Mouse (Mus musculus): Measurements from ENCODE around the gene Proser3. TPM values are rescaled to one million over a fixed set of nuclear protein-coding genes. Genes with fewer than 3 reads are reported as not detected.

The Proser3 gene
- polyA plus RNA-seq, 1 experiment from 2014 or later = 11.0 TPM

DNA sequence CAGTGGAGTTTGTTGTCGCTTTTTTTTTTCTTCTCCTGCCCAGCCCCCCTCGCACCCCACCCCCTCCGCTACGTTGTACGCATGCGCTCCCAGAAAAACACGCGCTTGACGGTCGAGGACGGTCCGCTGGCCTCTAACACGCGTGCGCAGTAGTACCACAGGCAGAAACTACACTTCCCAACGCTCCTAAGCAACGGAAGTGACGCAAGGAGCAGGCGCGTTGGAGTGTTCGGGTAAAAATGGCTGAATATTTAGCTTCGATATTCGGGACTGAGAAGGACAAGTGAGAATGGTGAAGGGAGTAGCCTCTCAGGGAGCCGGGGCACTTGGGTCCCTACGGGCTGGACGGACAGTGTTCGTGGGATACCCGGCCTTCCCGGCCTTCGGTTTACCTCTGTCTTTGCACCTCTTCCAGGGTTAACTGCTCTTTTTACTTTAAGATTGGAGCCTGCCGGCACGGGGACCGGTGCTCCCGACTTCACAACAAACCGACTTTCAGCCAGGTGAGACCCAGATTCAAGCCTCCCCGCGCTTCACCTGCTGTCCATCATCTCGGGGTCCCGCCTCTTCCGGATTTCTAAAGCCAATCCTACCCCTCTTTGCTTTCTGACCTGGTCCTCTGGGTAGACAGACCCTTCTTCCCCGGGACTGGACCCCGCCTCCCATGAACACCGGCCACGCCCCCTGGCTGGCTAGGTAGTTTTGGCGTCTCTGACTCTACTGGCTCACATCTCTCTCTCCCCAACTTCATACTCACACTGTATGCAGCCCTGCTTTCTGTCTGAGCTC, 11.2 kb upstream of the Proser3 start, which contains the start of the genes U2af1l4, Gm49396 and Psenen:
TSS of gene U2af1l4 (plus strand) at position 185 of the 789 bp plus-strand sequence.
TSS of gene Gm49396 (plus strand) at position 228 of the 789 bp plus-strand sequence.
TSS of gene Psenen (minus strand) at position 511 of the 789 bp plus-strand sequence.
- Histone ChIP-seq H3K4me2 (replicated peaks) (peak within 1 kb of the TSS; percentile 62), H3K27ac (peak within 1 kb of the TSS; percentile 92), H3K9ac (peak within 1 kb of the TSS; percentile 76), H3K4me3 (replicated peaks; ENCODE audit: low read length) (peak within 1 kb of the TSS; percentile 68), H3K9me3 (ENCODE audit: control insufficient read depth, low read length) (no peaks in the 10 kb centered on the region), H3K27me3 (ENCODE audit: control insufficient read depth, insufficient read depth, low read length) (no peaks in the 10 kb centered on the region), H3K4me1 (replicated peaks; ENCODE audit: control insufficient read depth, insufficient read depth, low read length) (peaks cover 24% of the 10 kb centered on the region), H3K36me3 (replicated peaks; ENCODE audit: control insufficient read depth, insufficient read depth) (peaks cover 33% of the 10 kb centered on the region)
- under 1% methylated on average over 45 of the region's 45 CpGs for WGBS
- peak; percentile 85 for ATAC-seq (ENCODE audit: low FRiP score)
- DNase-seq (ENCODE audit: low spot score) = peak; percentile 99

GRCm38 (mm10) chr7:30562526-30563116, 10.5 kb upstream of the Proser3 start:
- Histone ChIP-seq H3K27ac (peak overlapping the region; percentile 58), H3K9ac (peak overlapping the region; percentile 76), H3K4me2 (replicated peaks) (peak overlapping the region; percentile 62), H3K4me3 (replicated peaks; ENCODE audit: low read length) (peak overlapping the region; percentile 68), H3K4me1 (replicated peaks; ENCODE audit: control insufficient read depth, insufficient read depth, low read length) (peaks cover 27% of the 10 kb centered on the region), H3K27me3 (ENCODE audit: control insufficient read depth, insufficient read depth, low read length) (no peaks in the 10 kb centered on the region), H3K36me3 (replicated peaks; ENCODE audit: control insufficient read depth, insufficient read depth) (peaks cover 27% of the 10 kb centered on the region), H3K9me3 (ENCODE audit: control insufficient read depth, low read length) (no peaks in the 10 kb centered on the region)
- ATAC-seq (ENCODE audit: low FRiP score) (peak; percentile 10; the same call in 1 of the 2 replicates), DNase-seq (ENCODE audit: low spot score) (no peak)
- 2% methylated on average over 27 of the region's 27 CpGs for WGBS

DNA sequence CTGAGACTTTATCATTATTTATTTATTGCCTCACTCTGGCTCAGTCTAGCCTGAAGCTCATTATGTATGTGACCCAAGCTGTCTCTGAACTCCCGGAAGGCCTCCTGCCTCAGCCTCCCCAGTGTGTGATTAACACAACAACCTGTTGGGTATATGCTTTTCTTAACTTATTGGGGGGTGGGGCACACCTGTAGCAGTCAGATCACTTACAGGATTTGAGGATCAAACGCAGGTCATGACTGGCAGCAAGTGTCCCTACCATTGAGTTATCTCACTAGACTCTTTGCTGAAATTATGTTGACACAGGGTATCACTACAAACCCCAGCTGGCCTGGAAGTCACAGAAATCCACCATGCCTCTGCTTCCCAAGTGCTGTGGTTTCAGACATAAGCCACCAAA, 8.2 kb upstream of the Proser3 start:
- no peaks in the 10 kb centered on the region for H3K27me3 ChIP-seq (ENCODE audit: control insufficient read depth, insufficient read depth, low read length)
- DNase-seq (ENCODE audit: low spot score) = no peak
- H3K9ac ChIP-seq = no peak overlapping the region
- 64% methylated on average over 2 of the region's 2 CpGs for WGBS
- peak overlapping the region; percentile 65 for H3K27ac ChIP-seq
- no peak for ATAC-seq (ENCODE audit: low FRiP score)
- no peaks in the 10 kb centered on the region for H3K9me3 ChIP-seq (ENCODE audit: control insufficient read depth, low read length)
- H3K4me3 ChIP-seq (replicated peaks; ENCODE audit: low read length) = peak overlapping the region; percentile 62; the same call in 1 of the 2 replicates
- H3K36me3 ChIP-seq (replicated peaks; ENCODE audit: control insufficient read depth, insufficient read depth) = peaks cover 25% of the 10 kb centered on the region
- H3K4me2 ChIP-seq (replicated peaks) = peak overlapping the region; percentile 99; the same call in 1 of the 2 replicates
- peaks cover 27% of the 10 kb centered on the region for H3K4me1 ChIP-seq (replicated peaks; ENCODE audit: control insufficient read depth, insufficient read depth, low read length)

DNA sequence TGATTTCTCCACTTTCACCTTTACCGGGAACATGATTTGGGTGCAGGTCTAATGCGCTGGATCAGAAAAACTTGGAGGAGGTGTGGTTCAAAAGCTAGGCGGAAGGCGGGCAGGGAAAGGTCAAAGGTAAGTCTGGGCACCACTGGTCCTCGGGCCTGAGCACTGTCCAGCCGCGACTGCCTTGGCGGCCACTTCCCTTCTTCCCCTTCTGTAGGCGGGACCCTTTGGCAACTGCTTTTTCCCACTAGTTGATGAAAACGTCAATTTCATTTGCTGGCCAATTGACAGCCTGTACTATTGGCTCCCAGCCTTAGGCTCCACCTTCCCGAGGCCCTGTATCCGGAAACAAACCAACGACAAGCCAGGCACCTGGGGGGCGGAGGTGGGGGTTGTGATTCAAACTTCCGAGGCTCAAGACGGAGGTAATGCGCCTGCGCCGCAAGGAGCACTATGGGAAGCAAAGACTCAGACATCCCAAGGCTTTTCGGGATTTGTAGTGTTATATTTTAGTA, 7.4 kb upstream of the Proser3 start, which contains the start of gene Lin37:
TSS of gene Lin37 (minus strand) at position 396 of the 512 bp plus-strand sequence.
- Histone ChIP-seq H3K4me2 (replicated peaks) (peak within 1 kb of the TSS; percentile 99), H3K4me1 (replicated peaks; ENCODE audit: control insufficient read depth, insufficient read depth, low read length) (peaks cover 27% of the 10 kb centered on the region), H3K36me3 (replicated peaks; ENCODE audit: control insufficient read depth, insufficient read depth) (peaks cover 28% of the 10 kb centered on the region), H3K27me3 (ENCODE audit: control insufficient read depth, insufficient read depth, low read length) (no peaks in the 10 kb centered on the region), H3K4me3 (replicated peaks; ENCODE audit: low read length) (peak within 1 kb of the TSS; percentile 62), H3K9me3 (ENCODE audit: control insufficient read depth, low read length) (no peaks in the 10 kb centered on the region), H3K9ac (peak within 1 kb of the TSS; percentile 82), H3K27ac (peak within 1 kb of the TSS; percentile 65)
- DNase-seq (ENCODE audit: low spot score) (peak; percentile 96), ATAC-seq (ENCODE audit: low FRiP score) (peak; percentile 91)
- under 1% methylated on average over 20 of the region's 20 CpGs for WGBS

- no peak; the same call in 1 of the 2 replicates for ATAC-seq (ENCODE audit: low FRiP score)
Measured at GRCm38 (mm10) chr7:30558656-30559442, 6.8 kb upstream of the Proser3 start.

GRCm38 (mm10) chr7:30557901-30558514, 5.9 kb upstream of the Proser3 start:
- H3K9me3 ChIP-seq (ENCODE audit: control insufficient read depth, low read length) = no peaks in the 10 kb centered on the region
- peaks cover 30% of the 10 kb centered on the region for H3K36me3 ChIP-seq (replicated peaks; ENCODE audit: control insufficient read depth, insufficient read depth)
- 88% methylated on average over 13 of the region's 13 CpGs for WGBS
- ATAC-seq (ENCODE audit: low FRiP score) (no peak), DNase-seq (ENCODE audit: low spot score) (no peak)
- peak overlapping the region; percentile 62; the same call in 1 of the 2 replicates for H3K4me3 ChIP-seq (replicated peaks; ENCODE audit: low read length)
- H3K4me1 ChIP-seq (replicated peaks; ENCODE audit: control insufficient read depth, insufficient read depth, low read length) = peaks cover 27% of the 10 kb centered on the region
- no peak overlapping the region for H3K27ac ChIP-seq
- peak overlapping the region; percentile 99 for H3K4me2 ChIP-seq (replicated peaks)
- peaks cover 8% of the 10 kb centered on the region; the same call in 1 of the 2 replicates for H3K27me3 ChIP-seq (ENCODE audit: control insufficient read depth, insufficient read depth, low read length)
- no peak overlapping the region for H3K9ac ChIP-seq

More at GRCm38 (mm10) chr7:30558656-30559442, 6.8 kb upstream of the Proser3 start:
- H3K4me1 ChIP-seq (replicated peaks; ENCODE audit: control insufficient read depth, insufficient read depth, low read length) = peaks cover 21% of the 10 kb centered on the region
- no peak for DNase-seq (ENCODE audit: low spot score)
- peaks cover 30% of the 10 kb centered on the region for H3K36me3 ChIP-seq (replicated peaks; ENCODE audit: control insufficient read depth, insufficient read depth)
- H3K4me2 ChIP-seq (replicated peaks) = peak overlapping the region; percentile 99
- H3K27ac ChIP-seq = peak overlapping the region; percentile 61; the same call in 1 of the 2 replicates
- peak overlapping the region; percentile 62 for H3K4me3 ChIP-seq (replicated peaks; ENCODE audit: low read length)
- H3K27me3 ChIP-seq (ENCODE audit: control insufficient read depth, insufficient read depth, low read length) = peaks cover 6% of the 10 kb centered on the region; the same call in 1 of the 2 replicates
- H3K9ac ChIP-seq = peak overlapping the region; percentile 82
- 16% methylated on average over 12 of the region's 12 CpGs for WGBS
- no peaks in the 10 kb centered on the region for H3K9me3 ChIP-seq (ENCODE audit: control insufficient read depth, low read length)

DNA sequence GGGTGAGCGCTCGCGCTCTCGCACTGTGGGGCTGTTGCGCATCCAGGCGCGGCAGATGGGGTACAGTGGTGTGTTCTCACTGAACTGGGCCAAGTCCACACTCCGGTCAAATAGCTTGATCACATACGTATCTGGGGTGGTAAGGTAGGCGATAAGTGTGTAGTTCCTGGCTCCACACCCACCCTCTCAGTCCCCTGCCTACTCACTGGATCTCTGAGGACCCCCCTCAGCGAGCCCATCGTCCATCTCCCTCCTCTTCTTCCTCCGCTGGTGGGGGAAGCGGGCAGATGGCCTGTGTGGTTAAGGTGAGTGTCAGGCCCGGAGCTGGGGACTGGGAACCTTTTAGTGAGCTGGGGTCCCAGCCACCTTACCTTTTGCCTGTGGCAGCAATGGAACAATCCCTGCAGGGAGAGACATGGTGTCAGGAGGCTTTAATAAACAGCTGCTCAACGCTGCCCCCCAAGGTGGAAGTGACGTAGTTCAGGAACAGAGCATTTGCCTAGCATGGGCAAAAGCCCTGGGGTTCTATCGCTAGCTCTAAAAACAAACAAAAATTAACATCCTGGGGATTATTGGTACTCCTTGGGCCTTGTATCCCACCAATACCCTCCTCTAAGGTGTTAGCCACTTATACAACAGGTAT, 4.9 kb upstream of the Proser3 start:
- Histone ChIP-seq H3K4me2 (replicated peaks) (no peak overlapping the region), H3K9me3 (ENCODE audit: control insufficient read depth, low read length) (no peaks in the 10 kb centered on the region), H3K27ac (no peak overlapping the region), H3K4me1 (replicated peaks; ENCODE audit: control insufficient read depth, insufficient read depth, low read length) (peaks cover 29% of the 10 kb centered on the region), H3K27me3 (ENCODE audit: control insufficient read depth, insufficient read depth, low read length) (peaks cover 8% of the 10 kb centered on the region; the same call in 1 of the 2 replicates), H3K9ac (no peak overlapping the region), H3K36me3 (replicated peaks; ENCODE audit: control insufficient read depth, insufficient read depth) (peaks cover 30% of the 10 kb centered on the region), H3K4me3 (replicated peaks; ENCODE audit: low read length) (no peak overlapping the region)
- WGBS = 94% methylated on average over 18 of the region's 18 CpGs
- DNase-seq (ENCODE audit: low spot score) (no peak), ATAC-seq (ENCODE audit: low FRiP score) (no peak)
